Mouse (Mus musculus) kidney, adult 2 months (tissue): ENCODE results near the gene Nphs1.
A peak's percentile ranks its signal among the peaks of the same experiment; 100 is the strongest.

Experiments used
- CTCF ChIP-seq: fragments of 200-500 bp; conservative IDR thresholded peaks from 2 replicates; pipeline ENCODE4 v1.5.1; 2011; ENCODE audit warnings: low read depth, mild to moderate bottlenecking, control low read depth, low read length, moderate library complexity, mixed read lengths; ENCODE audit not compliant: insufficient read depth, insufficient read length
- POLR2A ChIP-seq: fragments of 200-500 bp; IDR thresholded peaks from one replicate; pipeline ENCODE4 v1.6.1; 2011; ENCODE audit warnings: low read depth, low read length, control low read depth

GRCm38 (mm10) chr7:30472411-30472810 is 14.3 kb downstream of the Nphs1 start:
- TF ChIP-seq CTCF (peak; percentile 74), POLR2A (no peak)
